Mouse (Mus musculus) olfactory bulb, adult 2 months (tissue): ENCODE data around the gene Olfr544.
"Not testable (repeated sequence)": the region's sequence is repeated elsewhere in the genome, so short reads cannot be mapped to it uniquely, and the experiment has no call there.

ENCODE experiments used
- CTCF ChIP-seq: fragments of 200-500 bp; IDR thresholded peaks from 2 replicates; pipeline ENCODE4 v1.5.1; 2012; ENCODE audit warnings: low read depth, mild to moderate bottlenecking, low read length, moderate library complexity; ENCODE audit not compliant: insufficient read depth
- POLR2A ChIP-seq: fragments of 200-500 bp; IDR thresholded peaks from 2 replicates; pipeline ENCODE4 v1.6.1; 2012; ENCODE audit warnings: mild to moderate bottlenecking, low read depth, low read length, moderate library complexity; ENCODE audit not compliant: insufficient read depth

GRCm38 (mm10) chr7:102494416-102494815 lies 6.3 kb upstream of the Olfr544 start:
- not testable (repeated sequence) for TF ChIP-seq CTCF, POLR2A
